Mouse (Mus musculus): ENCODE results near the gene Cachd1.

DNA sequence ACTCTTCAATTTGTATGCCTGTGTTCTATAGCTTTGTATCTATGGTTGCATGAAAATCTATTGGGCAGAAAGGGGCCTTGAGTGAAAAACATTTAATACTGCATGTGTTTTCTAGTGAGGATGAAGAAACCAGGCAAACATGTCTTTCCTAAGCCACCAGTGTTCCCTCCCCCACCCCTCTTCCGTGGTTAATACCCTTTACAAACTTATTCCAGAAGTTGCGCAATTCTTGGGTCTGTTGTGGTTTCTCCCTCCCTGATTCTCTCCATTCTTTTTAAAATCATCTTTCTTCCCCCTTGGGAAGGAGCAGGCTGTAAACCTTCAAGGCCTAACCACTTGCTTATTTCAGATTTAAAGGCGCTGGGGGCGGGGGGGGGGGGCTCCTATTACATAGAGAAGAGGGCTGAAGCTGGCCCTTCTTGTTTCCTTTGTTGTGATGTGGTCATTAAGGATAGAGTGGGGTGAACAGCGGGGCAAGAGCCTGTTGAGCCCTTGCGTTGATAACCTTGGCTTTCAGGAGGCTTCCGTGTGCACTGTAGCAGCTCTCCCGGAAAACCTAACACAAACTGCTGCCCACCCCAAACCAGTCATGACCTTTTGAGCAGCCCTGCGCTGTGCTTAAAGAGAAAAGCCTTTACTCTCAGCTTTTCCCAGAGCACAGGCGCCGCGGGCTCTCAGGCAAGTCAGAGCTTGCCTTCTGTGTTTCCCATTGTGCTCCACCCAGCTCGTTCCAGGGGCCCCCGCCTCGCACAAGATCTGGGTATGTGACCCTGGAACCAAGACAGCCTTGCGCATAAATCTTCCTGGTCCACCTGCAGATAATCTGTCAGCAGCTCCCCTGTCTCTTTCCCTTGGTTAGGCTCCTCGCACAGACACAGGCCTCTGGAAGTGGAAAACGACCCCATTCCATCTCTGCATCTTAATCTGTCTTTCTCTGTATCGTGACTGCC is 109.6 kb downstream of the Cachd1 start:
- TF ChIP-seq POLR2AphosphoS2 (IDR thresholded peaks at IDR 0.05; ENCODE audit: insufficient read length, low read depth) (no peak), POLR2A (IDR thresholded peaks at IDR 0.05; ENCODE audit: insufficient read length, low read depth) (no peak), E2F4 (IDR thresholded peaks at IDR 0.05; ENCODE audit: insufficient read depth) (no peak), MAX (IDR thresholded peaks at IDR 0.05; ENCODE audit: low read depth) (no peak), MYOG (IDR thresholded peaks at IDR 0.05; ENCODE audit: control insufficient read depth in 1 of 3, insufficient read depth in 1 of 3, insufficient read length in 2 of 3, low read depth in 2 of 3) (no peak), USF1 (IDR thresholded peaks at IDR 0.05; ENCODE audit: low read depth) (no peak), MYOD1 (IDR thresholded peaks at IDR 0.05; ENCODE audit: control insufficient read depth in 1 of 3, insufficient read length in 2 of 3, low read depth in 2 of 3) (no peak)
